Mouse (Mus musculus): Measurements from ENCODE around the gene Dyrk3.

- TF ChIP-seq CTCF (IDR thresholded peaks at IDR 0.05; ENCODE audit: extremely low read depth, insufficient read length, insufficient replicate concordance, low read depth, low read length) (no peak), POLR2A (IDR thresholded peaks at IDR 0.05; ENCODE audit: low read depth, low read length) (no peak)
Observed at GRCm38 (mm10) chr1:131085957-131086739, 52.0 kb downstream of the Dyrk3 start.
